Mouse (Mus musculus): ENCODE measurements at regions not wholly inside any gene's neighbourhood (a gene's known extent, or its start where the extent isn't known, plus 50 kb on each side); places are given as distances from the start of the nearest gene placed in this dataset.

DNA sequence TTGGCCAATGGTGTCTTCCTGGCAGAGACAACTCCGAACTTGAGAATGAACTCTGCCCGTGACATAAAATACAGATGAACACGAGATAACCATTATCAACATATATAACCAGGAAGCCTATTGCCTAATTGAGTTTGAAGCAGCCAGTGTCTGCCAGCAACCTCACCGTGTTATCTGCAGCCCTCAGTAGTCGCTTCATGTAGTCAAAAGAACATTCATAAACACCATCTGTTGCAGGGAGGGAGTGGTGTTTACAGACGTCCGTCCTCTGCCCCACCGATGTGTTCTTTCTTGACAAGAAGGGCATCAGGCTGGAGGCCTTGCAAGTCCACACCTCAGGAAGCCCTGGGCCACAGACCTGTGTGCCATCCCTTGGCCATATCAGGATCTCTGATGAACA lies 173.3 kb downstream of the Katnal1 start:
- no peak for TF ChIP-seq CTCF (conservative IDR thresholded peaks at IDR 0.05; ENCODE audit: low read length)
- no peak for TF ChIP-seq POU5F1 (IDR thresholded peaks at IDR 0.05; ENCODE audit: borderline replicate concordance, low read length)

Data from E14TG2a.4 (cell line).